Mouse (Mus musculus): ENCODE measurements around the gene Ccnq. TPM values are rescaled to one million over a fixed set of nuclear protein-coding genes. Genes with fewer than 3 reads are reported as not detected.

Ccnq gene
- polyA plus RNA-seq, 1 experiment from 2014 or later = 50.8 TPM

DNA sequence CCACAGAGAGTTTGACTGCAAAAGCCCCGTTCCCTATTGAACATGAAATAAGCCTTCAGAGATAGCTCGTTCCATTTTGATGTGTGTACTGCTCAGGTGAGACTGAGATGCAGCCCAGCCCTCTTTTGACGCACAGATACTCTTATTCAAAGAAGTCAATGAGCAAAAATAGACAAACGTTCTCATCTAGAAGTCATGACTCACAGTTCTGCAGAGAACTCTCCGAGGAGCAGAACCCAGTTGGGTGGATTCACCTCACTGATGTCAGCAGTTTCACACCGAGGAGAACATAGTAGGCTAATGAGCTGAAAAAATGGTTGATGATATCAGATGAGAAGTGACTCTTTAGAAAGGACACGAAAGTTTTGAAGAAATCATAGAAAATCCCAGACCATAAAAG is 5.3 kb downstream of the Ccnq start:
- no peak overlapping the region for H3K4me2 ChIP-seq (replicated peaks; ENCODE audit: low read depth, low read length)
- WGBS = 89% methylated on average over 7 of the region's 7 CpGs
- no peak overlapping the region for H3K27ac ChIP-seq (ENCODE audit: low read depth, low read length)
- H3K4me1 ChIP-seq (ENCODE audit: control insufficient read depth, insufficient read depth, low read length) = peaks cover 6% of the 10 kb centered on the region; the same call in 1 of the 2 replicates
- H3K4me3 ChIP-seq (ENCODE audit: low read length) = no peak overlapping the region
- peaks cover 7% of the 10 kb centered on the region for H3K36me3 ChIP-seq (ENCODE audit: control insufficient read depth, insufficient read depth, low read length)
- ATAC-seq (ENCODE audit: low FRiP score, low TSS enrichment) = no peak
- no peaks in the 10 kb centered on the region for H3K27me3 ChIP-seq (ENCODE audit: control insufficient read depth, insufficient read depth, low read length)
- no peaks in the 10 kb centered on the region for H3K9me3 ChIP-seq (ENCODE audit: control insufficient read depth, low read length)
- H3K9ac ChIP-seq (ENCODE audit: low read depth, low read length) = no peak overlapping the region

DNA sequence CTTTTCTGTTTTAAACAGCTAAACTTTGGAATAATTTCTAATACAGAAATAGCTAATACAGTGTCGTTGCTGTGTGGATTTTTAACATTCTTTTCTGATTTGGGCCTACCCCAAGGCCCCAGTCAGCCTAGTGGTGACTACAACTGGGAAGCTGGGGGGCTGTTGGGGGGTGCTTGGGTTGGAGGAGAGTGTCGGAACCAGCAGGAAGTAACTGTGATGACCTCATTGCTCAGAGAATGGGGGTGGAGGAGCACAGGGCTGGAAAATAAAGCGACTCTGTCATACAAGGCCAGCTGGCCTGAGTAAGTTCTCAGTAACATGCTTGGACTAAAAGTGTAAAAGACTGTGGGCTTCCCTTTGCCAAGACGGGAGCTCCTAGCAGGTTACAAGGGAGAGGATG is 6.1 kb downstream of the Ccnq start:
- H3K4me2 ChIP-seq (replicated peaks; ENCODE audit: low read depth, low read length) = no peak overlapping the region
- no peak overlapping the region for H3K4me3 ChIP-seq (ENCODE audit: low read length)
- H3K9me3 ChIP-seq (ENCODE audit: control insufficient read depth, low read length) = no peaks in the 10 kb centered on the region
- ATAC-seq (ENCODE audit: low FRiP score, low TSS enrichment) = no peak
- H3K27me3 ChIP-seq (ENCODE audit: control insufficient read depth, insufficient read depth, low read length) = no peaks in the 10 kb centered on the region
- no peak overlapping the region for H3K9ac ChIP-seq (ENCODE audit: low read depth, low read length)
- no peak overlapping the region for H3K27ac ChIP-seq (ENCODE audit: low read depth, low read length)
- peaks cover 7% of the 10 kb centered on the region for H3K36me3 ChIP-seq (ENCODE audit: control insufficient read depth, insufficient read depth, low read length)
- peaks cover under 1% of the 10 kb centered on the region; the same call in 1 of the 2 replicates for H3K4me1 ChIP-seq (ENCODE audit: control insufficient read depth, insufficient read depth, low read length)
- WGBS = 53% methylated on average over 4 of the region's 4 CpGs

DNA sequence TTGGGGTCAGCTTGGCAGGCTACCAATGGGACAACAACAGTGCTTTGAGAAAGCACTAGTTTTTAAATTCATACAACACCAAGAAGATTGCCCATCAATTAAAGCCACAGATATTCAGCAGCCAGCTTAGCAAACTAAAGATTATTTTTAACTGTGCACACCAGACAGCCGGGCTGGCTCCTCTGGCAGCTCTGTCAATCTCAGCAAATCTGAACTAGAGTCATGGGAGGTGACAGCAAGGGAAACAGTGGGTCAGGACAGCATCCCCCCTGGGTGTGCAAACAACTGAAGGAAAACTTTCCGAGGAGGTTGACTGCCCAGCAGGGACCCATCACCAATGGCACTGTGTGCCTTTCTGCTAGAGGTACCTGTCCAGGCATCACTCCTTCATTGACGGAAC is 9.1 kb downstream of the Ccnq start:
- H3K9ac ChIP-seq (ENCODE audit: low read depth, low read length) = no peak overlapping the region
- H3K4me1 ChIP-seq (ENCODE audit: control insufficient read depth, insufficient read depth, low read length) = no peaks in the 10 kb centered on the region
- 82% methylated on average over 3 of the region's 3 CpGs for WGBS
- H3K36me3 ChIP-seq (ENCODE audit: control insufficient read depth, insufficient read depth, low read length) = no peaks in the 10 kb centered on the region
- no peak for ATAC-seq (ENCODE audit: low FRiP score, low TSS enrichment)
- no peak overlapping the region for H3K4me2 ChIP-seq (replicated peaks; ENCODE audit: low read depth, low read length)
- no peaks in the 10 kb centered on the region for H3K27me3 ChIP-seq (ENCODE audit: control insufficient read depth, insufficient read depth, low read length)
- no peak overlapping the region for H3K27ac ChIP-seq (ENCODE audit: low read depth, low read length)
- H3K9me3 ChIP-seq (ENCODE audit: control insufficient read depth, low read length) = no peaks in the 10 kb centered on the region
- H3K4me3 ChIP-seq (ENCODE audit: low read length) = no peak overlapping the region

DNA sequence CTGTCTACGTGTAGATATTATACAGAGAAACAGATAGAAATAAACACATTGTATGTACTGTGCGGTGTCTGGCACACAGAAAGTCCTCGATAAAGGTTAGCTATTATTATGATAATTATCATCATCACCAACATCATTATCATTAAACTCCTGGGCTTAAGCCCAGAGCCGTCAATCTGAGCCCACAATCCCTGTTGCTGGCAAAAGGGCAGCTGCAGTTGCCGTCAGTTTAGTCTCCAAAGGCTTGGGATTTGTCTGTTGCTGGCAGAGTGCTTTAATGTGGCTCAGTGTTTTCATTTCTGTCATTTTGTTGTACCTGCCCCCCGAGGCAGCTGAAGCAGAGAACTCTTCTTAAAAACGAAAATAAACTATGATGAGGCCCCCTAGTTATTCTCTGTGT is 9.6 kb downstream of the Ccnq start:
- H3K27ac ChIP-seq (ENCODE audit: low read depth, low read length) = no peak overlapping the region
- H3K4me1 ChIP-seq (ENCODE audit: control insufficient read depth, insufficient read depth, low read length) = no peaks in the 10 kb centered on the region
- whole genome bisulfite sequencing = 79% methylated on average over 7 of the region's 7 CpGs
- H3K4me3 ChIP-seq (ENCODE audit: low read length) = no peak overlapping the region
- H3K9ac ChIP-seq (ENCODE audit: low read depth, low read length) = no peak overlapping the region
- H3K36me3 ChIP-seq (ENCODE audit: control insufficient read depth, insufficient read depth, low read length) = no peaks in the 10 kb centered on the region
- no peak for ATAC-seq (ENCODE audit: low FRiP score, low TSS enrichment)
- H3K9me3 ChIP-seq (ENCODE audit: control insufficient read depth, low read length) = no peaks in the 10 kb centered on the region
- H3K4me2 ChIP-seq (replicated peaks; ENCODE audit: low read depth, low read length) = no peak overlapping the region
- H3K27me3 ChIP-seq (ENCODE audit: control insufficient read depth, insufficient read depth, low read length) = no peaks in the 10 kb centered on the region

GRCm38 (mm10) chr11:78739361-78739760 is 12.2 kb downstream of the Ccnq start:
- Histone ChIP-seq H3K27ac (ENCODE audit: low read depth, low read length) (no peak overlapping the region), H3K36me3 (ENCODE audit: control insufficient read depth, insufficient read depth, low read length) (no peaks in the 10 kb centered on the region), H3K4me1 (ENCODE audit: control insufficient read depth, insufficient read depth, low read length) (no peaks in the 10 kb centered on the region), H3K27me3 (ENCODE audit: control insufficient read depth, insufficient read depth, low read length) (no peaks in the 10 kb centered on the region), H3K9me3 (ENCODE audit: control insufficient read depth, low read length) (no peaks in the 10 kb centered on the region), H3K4me3 (ENCODE audit: low read length) (no peak overlapping the region), H3K4me2 (replicated peaks; ENCODE audit: low read depth, low read length) (no peak overlapping the region), H3K9ac (ENCODE audit: low read depth, low read length) (no peak overlapping the region)
- ATAC-seq (ENCODE audit: low FRiP score, low TSS enrichment) = no peak

DNA sequence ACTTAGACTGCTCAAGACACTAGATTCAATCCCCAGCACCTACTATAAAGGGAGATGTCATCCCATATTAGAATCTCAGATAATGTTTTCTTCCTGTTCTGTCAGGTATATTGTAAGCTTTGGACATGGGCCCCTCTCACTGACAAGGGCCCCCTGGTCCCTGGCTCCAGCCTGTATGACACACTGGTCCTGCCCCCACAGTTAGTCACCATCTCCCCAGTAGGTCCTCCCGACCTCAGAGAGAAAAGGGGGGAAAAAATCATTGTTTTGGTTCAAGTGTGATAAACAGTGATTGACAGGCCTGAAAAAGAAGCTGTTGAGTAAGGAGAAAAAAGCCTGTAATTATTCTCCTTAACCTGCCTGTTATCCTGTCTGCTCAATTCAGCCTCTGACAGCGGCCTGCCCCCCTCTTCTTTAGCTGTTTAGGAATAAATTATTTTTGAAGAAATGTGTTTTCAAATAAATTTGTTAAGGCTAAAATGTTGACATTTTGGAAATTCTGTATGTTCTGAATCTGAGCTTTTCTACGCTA is 14.6 kb downstream of the Ccnq start:
- Histone ChIP-seq H3K4me2 (replicated peaks; ENCODE audit: low read depth, low read length) (no peak overlapping the region), H3K4me3 (ENCODE audit: low read length) (no peak overlapping the region), H3K27ac (ENCODE audit: low read depth, low read length) (no peak overlapping the region), H3K36me3 (ENCODE audit: control insufficient read depth, insufficient read depth, low read length) (no peaks in the 10 kb centered on the region), H3K4me1 (ENCODE audit: control insufficient read depth, insufficient read depth, low read length) (no peaks in the 10 kb centered on the region), H3K27me3 (ENCODE audit: control insufficient read depth, insufficient read depth, low read length) (no peaks in the 10 kb centered on the region), H3K9me3 (ENCODE audit: control insufficient read depth, low read length) (no peaks in the 10 kb centered on the region), H3K9ac (ENCODE audit: low read depth, low read length) (no peak overlapping the region)
- ATAC-seq (ENCODE audit: low FRiP score, low TSS enrichment) = no peak
- WGBS = 71% methylated on average over 3 of the region's 3 CpGs

DNA sequence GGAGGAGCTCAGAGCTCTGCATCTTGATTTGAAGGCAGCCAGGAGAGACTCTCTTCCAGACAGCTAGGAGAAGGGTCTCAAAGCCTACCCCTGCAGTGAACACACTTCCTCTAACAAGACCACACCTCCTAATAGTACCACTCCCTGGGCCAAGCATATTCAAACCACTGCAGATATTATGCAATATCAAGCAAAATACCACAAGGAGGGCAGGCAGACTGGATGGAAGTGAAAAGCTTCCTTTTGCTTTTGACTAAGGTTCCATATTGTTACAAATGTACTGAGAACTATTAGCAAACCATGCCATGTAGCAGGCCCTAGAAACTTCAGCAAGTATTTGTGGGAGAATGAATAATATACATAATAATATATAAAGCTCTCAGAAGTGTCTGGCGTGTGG is 16.4 kb downstream of the Ccnq start:
- H3K9me3 ChIP-seq (ENCODE audit: control insufficient read depth, low read length) = no peaks in the 10 kb centered on the region
- 95% methylated on average over 1 of the region's 1 CpGs for WGBS
- H3K27me3 ChIP-seq (ENCODE audit: control insufficient read depth, insufficient read depth, low read length) = no peaks in the 10 kb centered on the region
- no peaks in the 10 kb centered on the region for H3K36me3 ChIP-seq (ENCODE audit: control insufficient read depth, insufficient read depth, low read length)
- H3K4me3 ChIP-seq (ENCODE audit: low read length) = no peak overlapping the region
- no peak overlapping the region for H3K9ac ChIP-seq (ENCODE audit: low read depth, low read length)
- ATAC-seq (ENCODE audit: low FRiP score, low TSS enrichment) = no peak
- H3K27ac ChIP-seq (ENCODE audit: low read depth, low read length) = no peak overlapping the region
- no peak overlapping the region for H3K4me2 ChIP-seq (replicated peaks; ENCODE audit: low read depth, low read length)
- H3K4me1 ChIP-seq (ENCODE audit: control insufficient read depth, insufficient read depth, low read length) = no peaks in the 10 kb centered on the region

GRCm38 (mm10) chr11:78732619-78733018 is 18.9 kb downstream of the Ccnq start:
- no peaks in the 10 kb centered on the region for H3K27me3 ChIP-seq (ENCODE audit: control insufficient read depth, insufficient read depth, low read length)
- H3K27ac ChIP-seq (ENCODE audit: low read depth, low read length) = no peak overlapping the region
- no peak overlapping the region for H3K4me3 ChIP-seq (ENCODE audit: low read length)
- 85% methylated on average over 6 of the region's 6 CpGs for WGBS
- H3K9me3 ChIP-seq (ENCODE audit: control insufficient read depth, low read length) = no peaks in the 10 kb centered on the region
- no peak overlapping the region for H3K4me2 ChIP-seq (replicated peaks; ENCODE audit: low read depth, low read length)
- no peaks in the 10 kb centered on the region for H3K36me3 ChIP-seq (ENCODE audit: control insufficient read depth, insufficient read depth, low read length)
- H3K9ac ChIP-seq (ENCODE audit: low read depth, low read length) = no peak overlapping the region
- H3K4me1 ChIP-seq (ENCODE audit: control insufficient read depth, insufficient read depth, low read length) = no peaks in the 10 kb centered on the region
- no peak for ATAC-seq (ENCODE audit: low FRiP score, low TSS enrichment)

- no peak overlapping the region for H3K27ac ChIP-seq (ENCODE audit: low read depth, low read length)
- no peaks in the 10 kb centered on the region for H3K36me3 ChIP-seq (ENCODE audit: control insufficient read depth, insufficient read depth, low read length)
- no peak overlapping the region for H3K4me2 ChIP-seq (replicated peaks; ENCODE audit: low read depth, low read length)
- no peak for ATAC-seq (ENCODE audit: low FRiP score, low TSS enrichment)
- no peak overlapping the region for H3K4me3 ChIP-seq (ENCODE audit: low read length)
- 16% methylated on average over 2 of the region's 2 CpGs for WGBS
- no peaks in the 10 kb centered on the region for H3K9me3 ChIP-seq (ENCODE audit: control insufficient read depth, low read length)
- no peaks in the 10 kb centered on the region for H3K4me1 ChIP-seq (ENCODE audit: control insufficient read depth, insufficient read depth, low read length)
- no peaks in the 10 kb centered on the region for H3K27me3 ChIP-seq (ENCODE audit: control insufficient read depth, insufficient read depth, low read length)
- no peak overlapping the region for H3K9ac ChIP-seq (ENCODE audit: low read depth, low read length)
Observed at GRCm38 (mm10) chr11:78730902-78731301, 20.6 kb downstream of the Ccnq start.

Measured in kidney, embryonic 14.5 days (tissue).